Mouse (Mus musculus) forebrain, embryonic 14.5 days (tissue): ENCODE data around the gene Itga2. TPM values are rescaled to one million over a fixed set of nuclear protein-coding genes. Genes with fewer than 3 reads are reported as not detected.

ENCODE experiments used
- polyA plus RNA-seq: library from polyadenylated mRNA; unstranded; fragments of >200 nt; fragmentation: Nextera tagmentation; extraction: Ambion mirVana; gene quantifications from 2 replicates; pipeline ENCODE4 v1.2.1, GENCODE M21; 2014

Gene Itga2
- polyA plus RNA-seq, 1 experiment from 2014 or later, result 2.0 TPM

Other genes with a start within 250 kb of the Itga2 start
- gene Mocs2, start 113.9 kb downstream of the Itga2 start, polyA plus RNA-seq, result 120 and 129 TPM in 2 replicates
- gene Pelo, start 158.1 kb upstream of the Itga2 start, polyA plus RNA-seq, result 5.6 and 5.9 TPM in 2 replicates
- gene Gm49395, start 169.8 kb upstream of the Itga2 start, polyA plus RNA-seq, result 4.0 and 4.9 TPM in 2 replicates
- 5.8 and 6.6 TPM in 2 replicates for gene Itga1, start 169.9 kb upstream of the Itga2 start, polyA plus RNA-seq